Mouse (Mus musculus) midbrain, embryonic 10.5 days (tissue): ENCODE data around the gene Tigit. TPM values are rescaled to one million over a fixed set of nuclear protein-coding genes. Genes with fewer than 3 reads are reported as not detected.

Experiments used
- DNase-seq: peaks from one replicate; pipeline ENCODE4 v3.0.0-alpha.2; 2017; ENCODE audit warnings: low spot score
- H3K27ac ChIP-seq: fragments of 300-500 bp; sonication (generic); replicated peaks from 2 replicates; pipeline ENCODE4 v1.5.1; 2016; ENCODE audit warnings: mild to moderate bottlenecking
- H3K27me3 ChIP-seq: fragments of 300-500 bp; sonication (generic); 2 replicates; pipeline ENCODE4 v1.6.1; 2016; ENCODE audit warnings: low read depth, mild to moderate bottlenecking; ENCODE audit not compliant: poor library complexity, severe bottlenecking
- H3K36me3 ChIP-seq: fragments of 300-500 bp; sonication (generic); 2 replicates; pipeline ENCODE4 v1.6.1; 2016; ENCODE audit warnings: mild to moderate bottlenecking, moderate library complexity
- H3K4me1 ChIP-seq: fragments of 300-500 bp; sonication (generic); 2 replicates; pipeline ENCODE4 v1.6.1; 2016
- H3K4me3 ChIP-seq: fragments of 300-500 bp; sonication (generic); 2 replicates; pipeline ENCODE4 v1.5.1; 2016; ENCODE audit warnings: mild to moderate bottlenecking, moderate library complexity
- H3K9me3 ChIP-seq: fragments of 300-500 bp; sonication (generic); replicated peaks from 2 replicates; pipeline ENCODE4 v1.6.1; 2016; ENCODE audit warnings: mild to moderate bottlenecking
- WGBS: fragments of 180-500 bp; shearing (Covaris S2); methylation state at CpG from one replicate; pipeline ENCODE4 v1.1.7; 2016; 5-methylcytosine and 5-hydroxymethylcytosine counted together
- polyA plus RNA-seq: library from polyadenylated mRNA; unstranded; fragments of >200 nt; fragmentation: Nextera tagmentation; extraction: Ambion mirVana; gene quantifications from 2 replicates; pipeline ENCODE4 v1.2.1, GENCODE M21; 2016

Tigit gene
- polyA plus RNA-seq: not detected in 2 replicates

GRCm38 (mm10) chr16:43663978-43664579, at the start of gene Tigit:
TSS of gene Tigit (minus strand) at chr16:43664146.
- H3K4me1 ChIP-seq: peaks cover 11% of the 10 kb centered on the region
- no peaks in the 10 kb centered on the region for H3K27me3 ChIP-seq
- no peaks in the 10 kb centered on the region for H3K36me3 ChIP-seq
- 84% methylated on average over 7 of the region's 7 CpGs for WGBS
- H3K4me3 ChIP-seq: no peak within 1 kb of the TSS
- H3K27ac ChIP-seq: no peak within 1 kb of the TSS
- DNase-seq: no peak
- H3K9me3 ChIP-seq: no peaks in the 10 kb centered on the region

DNA sequence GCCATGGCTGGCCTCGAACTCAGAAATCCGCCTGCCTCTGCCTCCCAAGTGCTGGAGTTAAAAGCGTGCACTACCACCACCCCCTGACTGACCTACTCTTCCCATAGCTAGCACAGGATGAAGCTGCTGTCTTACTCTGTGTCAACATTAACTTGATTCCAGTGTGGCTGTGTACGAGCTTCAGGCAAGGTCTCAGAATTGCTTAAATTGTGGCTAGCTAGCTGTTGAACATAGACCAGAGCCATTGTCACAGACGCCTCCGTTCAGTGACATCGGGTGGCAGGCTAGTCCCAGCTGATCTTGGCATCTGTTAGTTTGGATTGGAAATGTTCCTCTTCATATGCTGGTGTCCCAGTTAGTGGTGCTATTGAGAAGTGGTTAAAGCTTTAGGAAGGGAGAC, 47.4 kb upstream of the Tigit start:
- H3K36me3 ChIP-seq: no peaks in the 10 kb centered on the region
- no peak overlapping the region for H3K27ac ChIP-seq
- H3K9me3 ChIP-seq: no peaks in the 10 kb centered on the region
- no peak for DNase-seq
- peaks cover 15% of the 10 kb centered on the region for H3K4me1 ChIP-seq
- H3K4me3 ChIP-seq: no peak overlapping the region
- H3K27me3 ChIP-seq: no peaks in the 10 kb centered on the region
- 93% methylated on average over 7 of the region's 7 CpGs for WGBS

GRCm38 (mm10) chr16:43710651-43711050, 46.7 kb upstream of the Tigit start:
- no peak for DNase-seq
- no peaks in the 10 kb centered on the region for H3K36me3 ChIP-seq
- H3K27me3 ChIP-seq: no peaks in the 10 kb centered on the region
- no peak overlapping the region for H3K4me3 ChIP-seq
- no peak overlapping the region for H3K27ac ChIP-seq
- no peaks in the 10 kb centered on the region for H3K9me3 ChIP-seq
- peaks cover 15% of the 10 kb centered on the region for H3K4me1 ChIP-seq
- WGBS: 87% methylated on average over 11 of the region's 11 CpGs

DNA sequence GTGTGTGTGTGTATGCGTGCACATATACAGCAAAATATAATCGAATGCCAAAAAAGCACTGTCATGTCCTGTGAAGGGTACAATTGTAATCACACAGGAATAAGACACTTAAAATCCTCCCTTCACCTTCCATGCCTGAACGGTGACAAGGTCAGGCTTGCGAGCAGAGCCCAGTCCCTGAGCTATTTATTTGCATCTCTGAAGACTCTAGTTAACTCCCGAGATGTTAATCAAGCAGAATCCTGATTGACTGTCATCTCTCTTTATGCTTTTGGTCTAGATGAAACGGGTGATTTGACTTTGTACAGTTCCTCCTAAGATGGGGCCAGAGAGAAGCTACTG, 46.2 kb upstream of the Tigit start:
- Histone ChIP-seq H3K9me3 (no peaks in the 10 kb centered on the region), H3K4me3 (no peak overlapping the region), H3K27me3 (no peaks in the 10 kb centered on the region), H3K36me3 (no peaks in the 10 kb centered on the region), H3K4me1 (peaks cover 15% of the 10 kb centered on the region), H3K27ac (no peak overlapping the region)
- WGBS: 65% methylated on average over 6 of the region's 6 CpGs
- no peak for DNase-seq

GRCm38 (mm10) chr16:43709432-43710133, 45.6 kb upstream of the Tigit start:
- H3K4me1 ChIP-seq: peaks cover 15% of the 10 kb centered on the region
- H3K36me3 ChIP-seq: no peaks in the 10 kb centered on the region
- no peaks in the 10 kb centered on the region for H3K9me3 ChIP-seq
- no peak overlapping the region for H3K4me3 ChIP-seq
- DNase-seq: no peak
- 62% methylated on average over 9 of the region's 9 CpGs for WGBS
- H3K27me3 ChIP-seq: no peaks in the 10 kb centered on the region
- H3K27ac ChIP-seq: no peak overlapping the region

- no peak for DNase-seq
- Histone ChIP-seq H3K36me3 (no peaks in the 10 kb centered on the region), H3K27me3 (no peaks in the 10 kb centered on the region), H3K4me3 (no peak overlapping the region), H3K9me3 (no peaks in the 10 kb centered on the region), H3K4me1 (peaks cover 15% of the 10 kb centered on the region), H3K27ac (no peak overlapping the region)
- WGBS: 85% methylated on average over 15 of the region's 15 CpGs
Measured at GRCm38 (mm10) chr16:43709062-43709413, 45.1 kb upstream of the Tigit start.

GRCm38 (mm10) chr16:43708335-43709061, 44.6 kb upstream of the Tigit start:
- no peak overlapping the region for H3K27ac ChIP-seq
- DNase-seq: no peak

GRCm38 (mm10) chr16:43701765-43702504, 38.0 kb upstream of the Tigit start:
- Histone ChIP-seq H3K4me1 (no peaks in the 10 kb centered on the region; the same call in 1 of the 2 replicates), H3K9me3 (no peaks in the 10 kb centered on the region), H3K27ac (no peak overlapping the region), H3K36me3 (no peaks in the 10 kb centered on the region), H3K4me3 (no peak overlapping the region), H3K27me3 (no peaks in the 10 kb centered on the region)
- 82% methylated on average over 14 of the region's 14 CpGs for WGBS
- no peak for DNase-seq

More at GRCm38 (mm10) chr16:43708335-43709061, 44.6 kb upstream of the Tigit start:
- Histone ChIP-seq H3K9me3 (no peaks in the 10 kb centered on the region), H3K4me1 (peaks cover 15% of the 10 kb centered on the region), H3K4me3 (no peak overlapping the region), H3K36me3 (no peaks in the 10 kb centered on the region), H3K27me3 (no peaks in the 10 kb centered on the region)
- WGBS: 81% methylated on average over 13 of the region's 13 CpGs

- H3K4me3 ChIP-seq: no peak overlapping the region
- no peak overlapping the region for H3K27ac ChIP-seq
- H3K9me3 ChIP-seq: no peaks in the 10 kb centered on the region
- H3K36me3 ChIP-seq: no peaks in the 10 kb centered on the region
- H3K4me1 ChIP-seq: no peaks in the 10 kb centered on the region; the same call in 1 of the 2 replicates
- no peaks in the 10 kb centered on the region for H3K27me3 ChIP-seq
- no peak for DNase-seq
- 92% methylated on average over 8 of the region's 8 CpGs for WGBS
Measured at GRCm38 (mm10) chr16:43700575-43700974, 36.6 kb upstream of the Tigit start.

GRCm38 (mm10) chr16:43698735-43699649, 35.0 kb upstream of the Tigit start:
- Histone ChIP-seq H3K36me3 (no peaks in the 10 kb centered on the region), H3K27ac (no peak overlapping the region), H3K27me3 (no peaks in the 10 kb centered on the region), H3K4me3 (no peak overlapping the region), H3K9me3 (no peaks in the 10 kb centered on the region), H3K4me1 (no peaks in the 10 kb centered on the region; the same call in 1 of the 2 replicates)
- WGBS: 81% methylated on average over 14 of the region's 14 CpGs
- DNase-seq: no peak

- no peak overlapping the region for H3K4me3 ChIP-seq
- H3K9me3 ChIP-seq: no peaks in the 10 kb centered on the region
- no peaks in the 10 kb centered on the region for H3K36me3 ChIP-seq
- no peak overlapping the region for H3K27ac ChIP-seq
- no peaks in the 10 kb centered on the region; the same call in 1 of the 2 replicates for H3K4me1 ChIP-seq
- 91% methylated on average over 7 of the region's 7 CpGs for WGBS
- no peak for DNase-seq
- H3K27me3 ChIP-seq: no peaks in the 10 kb centered on the region
Measured at GRCm38 (mm10) chr16:43697772-43698171, 33.8 kb upstream of the Tigit start.

GRCm38 (mm10) chr16:43695852-43696251, 31.9 kb upstream of the Tigit start:
- H3K27me3 ChIP-seq: no peaks in the 10 kb centered on the region
- H3K4me1 ChIP-seq: no peaks in the 10 kb centered on the region
- 86% methylated on average over 7 of the region's 7 CpGs for WGBS
- H3K36me3 ChIP-seq: no peaks in the 10 kb centered on the region
- no peak overlapping the region for H3K27ac ChIP-seq
- no peaks in the 10 kb centered on the region for H3K9me3 ChIP-seq
- DNase-seq: no peak
- H3K4me3 ChIP-seq: no peak overlapping the region
